Mouse (Mus musculus): ENCODE measurements around the gene Aldh1l1. TPM values are rescaled to one million over a fixed set of nuclear protein-coding genes. Genes with fewer than 3 reads are reported as not detected.

Gene Aldh1l1
- polyA plus RNA-seq, 1 experiment from 2014 or later = 72.2 TPM

GRCm38 (mm10) chr6:90648391-90648790 lies 162.2 kb downstream of the Aldh1l1 start:
- no peak overlapping the region for H3K4me3 ChIP-seq (ENCODE audit: low read depth, low read length)
- no peak overlapping the region for H3K27ac ChIP-seq (ENCODE audit: low read length)
- H3K27me3 ChIP-seq (ENCODE audit: control insufficient read depth, insufficient read depth, low read depth, low read length) = no peaks in the 10 kb centered on the region
- no peak overlapping the region for H3K4me2 ChIP-seq (ENCODE audit: low read length)
- no peak overlapping the region for H3K9ac ChIP-seq (ENCODE audit: low read depth, low read length)
- H3K4me1 ChIP-seq (ENCODE audit: control insufficient read depth, insufficient read depth, low read length) = no peaks in the 10 kb centered on the region; the same call in 1 of the 2 replicates
- no peaks in the 10 kb centered on the region for H3K9me3 ChIP-seq (replicated peaks; ENCODE audit: control insufficient read depth, low read length, poor library complexity, severe bottlenecking)
- no peaks in the 10 kb centered on the region for H3K36me3 ChIP-seq (ENCODE audit: control insufficient read depth, insufficient read depth, low read length)
- no peak for ATAC-seq
- 89% methylated on average over 6 of the region's 6 CpGs for WGBS

- WGBS = 74% methylated on average over 4 of the region's 4 CpGs
- Histone ChIP-seq H3K4me1 (ENCODE audit: control insufficient read depth, insufficient read depth, low read length) (no peaks in the 10 kb centered on the region; the same call in 1 of the 2 replicates), H3K4me3 (ENCODE audit: low read depth, low read length) (no peak overlapping the region), H3K4me2 (ENCODE audit: low read length) (no peak overlapping the region), H3K9me3 (replicated peaks; ENCODE audit: control insufficient read depth, low read length, poor library complexity, severe bottlenecking) (no peaks in the 10 kb centered on the region), H3K27me3 (ENCODE audit: control insufficient read depth, insufficient read depth, low read depth, low read length) (no peaks in the 10 kb centered on the region), H3K9ac (ENCODE audit: low read depth, low read length) (no peak overlapping the region), H3K36me3 (ENCODE audit: control insufficient read depth, insufficient read depth, low read length) (no peaks in the 10 kb centered on the region), H3K27ac (ENCODE audit: low read length) (no peak overlapping the region)
- no peak for ATAC-seq
Observed at GRCm38 (mm10) chr6:90649279-90649678, 163.1 kb downstream of the Aldh1l1 start.

Other genes with a start within 250 kb of the Aldh1l1 start
- gene Vmn1r54, start 240.1 kb upstream of the Aldh1l1 start, polyA plus RNA-seq (2015; fragmentation: Nextera tagmentation; extraction: Ambion mirVana) = not detected in 2 replicates
- gene BC048671, start 185.2 kb upstream of the Aldh1l1 start, polyA plus RNA-seq (2015; fragmentation: Nextera tagmentation; extraction: Ambion mirVana) = not detected in 2 replicates
- 0.11 TPM in 1 of 2 replicates, not detected in the other for gene Chst13, start 161.2 kb upstream of the Aldh1l1 start, polyA plus RNA-seq (2015; fragmentation: Nextera tagmentation; extraction: Ambion mirVana)
- gene Uroc1, start 153.1 kb upstream of the Aldh1l1 start, polyA plus RNA-seq (2015; fragmentation: Nextera tagmentation; extraction: Ambion mirVana) = not detected in 2 replicates
- 8.8 and 9.2 TPM in 2 replicates for gene Zxdc, start 116.9 kb upstream of the Aldh1l1 start, polyA plus RNA-seq (2015; fragmentation: Nextera tagmentation; extraction: Ambion mirVana)
- 8.4 TPM in 2 replicates for gene Cfap100, start 57.6 kb upstream of the Aldh1l1 start, polyA plus RNA-seq (2015; fragmentation: Nextera tagmentation; extraction: Ambion mirVana)
- 12.6 and 17.5 TPM in 2 replicates for gene Klf15, start 23.9 kb upstream of the Aldh1l1 start, polyA plus RNA-seq (2015; fragmentation: Nextera tagmentation; extraction: Ambion mirVana)
- 5.8 and 8.1 TPM in 2 replicates for gene Slc41a3, start 118.3 kb downstream of the Aldh1l1 start, polyA plus RNA-seq (2015; fragmentation: Nextera tagmentation; extraction: Ambion mirVana)

Measured in midbrain, embryonic 16.5 days (tissue).